Mouse (Mus musculus): Measurements from ENCODE around the gene Trim15. TPM values are rescaled to one million over a fixed set of nuclear protein-coding genes. Genes with fewer than 3 reads are reported as not detected.

Gene Trim15
- 0.33 and 0.58 TPM in 2 replicates for polyA plus RNA-seq (2014; fragmentation: Nextera tagmentation; extraction: Ambion mirVana)

- DNase-seq, result peak; percentile 7
- ATAC-seq (ENCODE audit: low FRiP score, low TSS enrichment), result no peak
- H3K9ac ChIP-seq (replicated peaks; ENCODE audit: low read length), result peak within 1 kb of the TSS; percentile 7; the same call in 1 of the 2 replicates
- peak within 1 kb of the TSS; percentile 19 for H3K4me3 ChIP-seq (replicated peaks; ENCODE audit: low read depth, low read length)
- H3K4me2 ChIP-seq (ENCODE audit: low read length), result peak within 1 kb of the TSS; percentile 44
- no peaks in the 10 kb centered on the region for H3K36me3 ChIP-seq (ENCODE audit: control insufficient read depth, insufficient read depth, low read length)
- WGBS, result 17% methylated on average over 29 of the region's 29 CpGs
- no peak within 1 kb of the TSS for H3K27ac ChIP-seq (replicated peaks; ENCODE audit: low read depth, low read length)
- no peaks in the 10 kb centered on the region for H3K27me3 ChIP-seq (ENCODE audit: control insufficient read depth, insufficient read depth, low read length)
- H3K9me3 ChIP-seq (ENCODE audit: control insufficient read depth, low read length), result no peaks in the 10 kb centered on the region
- H3K4me1 ChIP-seq (ENCODE audit: control insufficient read depth, insufficient read depth, low read length), result peaks cover 7% of the 10 kb centered on the region; the same call in 1 of the 2 replicates
Observed at GRCm38 (mm10) chr17:36866719-36867527, at the start of gene Trim15. Gene Trim15 (minus strand): TSS chr17:36867210.

- no peak for ATAC-seq (ENCODE audit: low FRiP score, low TSS enrichment)
- H3K27ac ChIP-seq (replicated peaks; ENCODE audit: low read depth, low read length), result no peak overlapping the region
- 17% methylated on average over 9 of the region's 9 CpGs for WGBS
- no peak overlapping the region for H3K4me3 ChIP-seq (replicated peaks; ENCODE audit: low read depth, low read length)
- peak; percentile 78 for DNase-seq
- H3K27me3 ChIP-seq (ENCODE audit: control insufficient read depth, insufficient read depth, low read length), result no peaks in the 10 kb centered on the region
- no peak overlapping the region for H3K4me2 ChIP-seq (ENCODE audit: low read length)
- H3K36me3 ChIP-seq (ENCODE audit: control insufficient read depth, insufficient read depth, low read length), result no peaks in the 10 kb centered on the region
- no peaks in the 10 kb centered on the region for H3K9me3 ChIP-seq (ENCODE audit: control insufficient read depth, low read length)
- H3K9ac ChIP-seq (replicated peaks; ENCODE audit: low read length), result no peak overlapping the region
- H3K4me1 ChIP-seq (ENCODE audit: control insufficient read depth, insufficient read depth, low read length), result no peaks in the 10 kb centered on the region
Observed at GRCm38 (mm10) chr17:36915076-36915475, 48.1 kb upstream of the Trim15 start.

- 14% methylated on average over 2 of the region's 2 CpGs for WGBS
- no peak overlapping the region for H3K27ac ChIP-seq (replicated peaks; ENCODE audit: low read depth, low read length)
- no peaks in the 10 kb centered on the region for H3K36me3 ChIP-seq (ENCODE audit: control insufficient read depth, insufficient read depth, low read length)
- H3K4me1 ChIP-seq (ENCODE audit: control insufficient read depth, insufficient read depth, low read length), result no peaks in the 10 kb centered on the region
- H3K9me3 ChIP-seq (ENCODE audit: control insufficient read depth, low read length), result no peaks in the 10 kb centered on the region
- no peak overlapping the region for H3K9ac ChIP-seq (replicated peaks; ENCODE audit: low read length)
- H3K27me3 ChIP-seq (ENCODE audit: control insufficient read depth, insufficient read depth, low read length), result no peaks in the 10 kb centered on the region
- H3K4me3 ChIP-seq (replicated peaks; ENCODE audit: low read depth, low read length), result no peak overlapping the region
- no peak overlapping the region for H3K4me2 ChIP-seq (ENCODE audit: low read length)
- peak; percentile 89 for DNase-seq
- ATAC-seq (ENCODE audit: low FRiP score, low TSS enrichment), result no peak
Observed at GRCm38 (mm10) chr17:36914108-36914507, 47.1 kb upstream of the Trim15 start.

- 79% methylated on average over 2 of the region's 2 CpGs for WGBS
Observed at GRCm38 (mm10) chr17:36912031-36912430, 45.0 kb upstream of the Trim15 start.

GRCm38 (mm10) chr17:36909802-36910201, 42.8 kb upstream of the Trim15 start:
- Histone ChIP-seq H3K27ac (replicated peaks; ENCODE audit: low read depth, low read length) (no peak overlapping the region), H3K4me2 (ENCODE audit: low read length) (no peak overlapping the region), H3K36me3 (ENCODE audit: control insufficient read depth, insufficient read depth, low read length) (no peaks in the 10 kb centered on the region), H3K9me3 (ENCODE audit: control insufficient read depth, low read length) (no peaks in the 10 kb centered on the region), H3K27me3 (ENCODE audit: control insufficient read depth, insufficient read depth, low read length) (no peaks in the 10 kb centered on the region), H3K4me1 (ENCODE audit: control insufficient read depth, insufficient read depth, low read length) (no peaks in the 10 kb centered on the region), H3K4me3 (replicated peaks; ENCODE audit: low read depth, low read length) (no peak overlapping the region), H3K9ac (replicated peaks; ENCODE audit: low read length) (no peak overlapping the region)
- ATAC-seq (ENCODE audit: low FRiP score, low TSS enrichment), result no peak
- DNase-seq, result no peak
- 59% methylated on average over 4 of the region's 4 CpGs for WGBS

More at GRCm38 (mm10) chr17:36912031-36912430, 45.0 kb upstream of the Trim15 start:
- Histone ChIP-seq H3K4me1 (ENCODE audit: control insufficient read depth, insufficient read depth, low read length) (no peaks in the 10 kb centered on the region), H3K36me3 (ENCODE audit: control insufficient read depth, insufficient read depth, low read length) (no peaks in the 10 kb centered on the region), H3K4me2 (ENCODE audit: low read length) (no peak overlapping the region), H3K27ac (replicated peaks; ENCODE audit: low read depth, low read length) (no peak overlapping the region), H3K4me3 (replicated peaks; ENCODE audit: low read depth, low read length) (no peak overlapping the region), H3K9ac (replicated peaks; ENCODE audit: low read length) (no peak overlapping the region), H3K9me3 (ENCODE audit: control insufficient read depth, low read length) (no peaks in the 10 kb centered on the region), H3K27me3 (ENCODE audit: control insufficient read depth, insufficient read depth, low read length) (no peaks in the 10 kb centered on the region)
- ATAC-seq (ENCODE audit: low FRiP score, low TSS enrichment) (no peak), DNase-seq (no peak)

GRCm38 (mm10) chr17:36908235-36908634, 41.2 kb upstream of the Trim15 start:
- Histone ChIP-seq H3K4me2 (ENCODE audit: low read length) (no peak overlapping the region), H3K4me3 (replicated peaks; ENCODE audit: low read depth, low read length) (no peak overlapping the region), H3K36me3 (ENCODE audit: control insufficient read depth, insufficient read depth, low read length) (no peaks in the 10 kb centered on the region), H3K9me3 (ENCODE audit: control insufficient read depth, low read length) (no peaks in the 10 kb centered on the region), H3K4me1 (ENCODE audit: control insufficient read depth, insufficient read depth, low read length) (no peaks in the 10 kb centered on the region), H3K27ac (replicated peaks; ENCODE audit: low read depth, low read length) (no peak overlapping the region), H3K9ac (replicated peaks; ENCODE audit: low read length) (no peak overlapping the region), H3K27me3 (ENCODE audit: control insufficient read depth, insufficient read depth, low read length) (no peaks in the 10 kb centered on the region)
- WGBS, result 51% methylated on average over 1 of the region's 1 CpGs
- no peak for ATAC-seq (ENCODE audit: low FRiP score, low TSS enrichment)
- no peak for DNase-seq

GRCm38 (mm10) chr17:36903651-36904050, 36.6 kb upstream of the Trim15 start:
- Histone ChIP-seq H3K4me3 (replicated peaks; ENCODE audit: low read depth, low read length) (no peak overlapping the region), H3K27ac (replicated peaks; ENCODE audit: low read depth, low read length) (no peak overlapping the region), H3K27me3 (ENCODE audit: control insufficient read depth, insufficient read depth, low read length) (no peaks in the 10 kb centered on the region), H3K4me2 (ENCODE audit: low read length) (no peak overlapping the region), H3K4me1 (ENCODE audit: control insufficient read depth, insufficient read depth, low read length) (no peaks in the 10 kb centered on the region), H3K36me3 (ENCODE audit: control insufficient read depth, insufficient read depth, low read length) (no peaks in the 10 kb centered on the region), H3K9me3 (ENCODE audit: control insufficient read depth, low read length) (no peaks in the 10 kb centered on the region), H3K9ac (replicated peaks; ENCODE audit: low read length) (no peak overlapping the region)
- DNase-seq (no peak), ATAC-seq (ENCODE audit: low FRiP score, low TSS enrichment) (no peak)
- 74% methylated on average over 3 of the region's 3 CpGs for WGBS

- Histone ChIP-seq H3K4me2 (ENCODE audit: low read length) (no peak overlapping the region), H3K9ac (replicated peaks; ENCODE audit: low read length) (no peak overlapping the region), H3K27ac (replicated peaks; ENCODE audit: low read depth, low read length) (no peak overlapping the region), H3K36me3 (ENCODE audit: control insufficient read depth, insufficient read depth, low read length) (no peaks in the 10 kb centered on the region), H3K27me3 (ENCODE audit: control insufficient read depth, insufficient read depth, low read length) (no peaks in the 10 kb centered on the region), H3K9me3 (ENCODE audit: control insufficient read depth, low read length) (no peaks in the 10 kb centered on the region), H3K4me3 (replicated peaks; ENCODE audit: low read depth, low read length) (no peak overlapping the region), H3K4me1 (ENCODE audit: control insufficient read depth, insufficient read depth, low read length) (no peaks in the 10 kb centered on the region)
- ATAC-seq (ENCODE audit: low FRiP score, low TSS enrichment) (no peak), DNase-seq (peak; percentile 38)
- WGBS, result 31% methylated on average over 1 of the region's 1 CpGs
Observed at GRCm38 (mm10) chr17:36900691-36901090, 33.7 kb upstream of the Trim15 start.

- no peak overlapping the region for H3K4me2 ChIP-seq (ENCODE audit: low read length)
- H3K4me3 ChIP-seq (replicated peaks; ENCODE audit: low read depth, low read length), result no peak overlapping the region
- no peak for ATAC-seq (ENCODE audit: low FRiP score, low TSS enrichment)
- H3K27ac ChIP-seq (replicated peaks; ENCODE audit: low read depth, low read length), result no peak overlapping the region
- H3K27me3 ChIP-seq (ENCODE audit: control insufficient read depth, insufficient read depth, low read length), result no peaks in the 10 kb centered on the region
- no peaks in the 10 kb centered on the region for H3K4me1 ChIP-seq (ENCODE audit: control insufficient read depth, insufficient read depth, low read length)
- no peak overlapping the region for H3K9ac ChIP-seq (replicated peaks; ENCODE audit: low read length)
- no peaks in the 10 kb centered on the region for H3K36me3 ChIP-seq (ENCODE audit: control insufficient read depth, insufficient read depth, low read length)
- H3K9me3 ChIP-seq (ENCODE audit: control insufficient read depth, low read length), result no peaks in the 10 kb centered on the region
- WGBS, result 88% methylated on average over 5 of the region's 5 CpGs
- no peak for DNase-seq
Observed at GRCm38 (mm10) chr17:36900001-36900400, 33.0 kb upstream of the Trim15 start.

Data from midbrain, embryonic 14.5 days (tissue).